Mouse (Mus musculus) embryo, embryonic 11 days (tissue): Measurements from ENCODE around the gene Gla.

ENCODE experiments used
- DNase-seq: peaks from one replicate; pipeline ENCODE4 v3.0.0-alpha.2; 2015

The Gla gene

DNA sequence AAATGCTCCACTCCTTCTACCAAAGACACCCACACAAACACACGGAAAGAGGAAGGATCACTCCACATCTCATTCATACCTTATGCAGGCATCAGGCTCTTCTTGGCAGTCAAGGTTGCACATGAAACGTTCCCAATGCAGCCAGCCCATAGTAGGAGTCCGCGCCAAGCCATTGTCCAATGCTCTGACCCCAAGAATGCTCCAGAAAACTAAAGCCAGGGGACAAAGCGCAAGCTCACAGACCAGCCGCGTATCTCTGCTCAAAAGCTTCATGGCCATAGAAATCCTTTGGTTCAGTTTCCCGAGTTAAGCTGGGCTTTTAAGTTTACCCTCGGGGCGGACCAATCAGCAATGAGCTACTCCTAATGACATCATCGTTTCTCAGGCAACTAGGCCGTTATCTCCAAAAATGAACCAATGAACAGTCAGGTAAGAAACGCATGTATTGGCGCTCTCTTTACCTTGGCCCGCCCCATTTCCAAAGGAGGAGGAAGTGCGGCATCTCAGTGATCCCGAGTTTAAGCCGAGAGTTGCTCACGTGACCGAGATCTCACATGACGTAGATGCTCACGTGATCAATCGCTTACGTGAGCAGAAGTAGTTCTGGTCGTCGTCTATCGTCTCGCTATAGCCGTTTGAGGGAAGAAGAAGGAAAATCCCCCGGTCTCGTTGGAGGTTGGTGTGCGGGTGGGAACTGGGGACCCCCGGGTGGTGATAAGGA lies at the start of gene Gla, which contains the start of gene Hnrnph2:
Gene Gla, minus strand, starts transcription at position 467 of the 721 bp plus-strand sequence.
Gene Hnrnph2, plus strand, starts transcription at position 521 of the 721 bp plus-strand sequence.
- peak; percentile 95 for DNase-seq

- DNase-seq = peak; percentile 87
Observed at GRCm38 (mm10) chrX:134648031-134648692, 47.2 kb upstream of the Gla start.

- peak; percentile 7 for DNase-seq
Observed at GRCm38 (mm10) chrX:134647421-134647820, 46.5 kb upstream of the Gla start.

DNA sequence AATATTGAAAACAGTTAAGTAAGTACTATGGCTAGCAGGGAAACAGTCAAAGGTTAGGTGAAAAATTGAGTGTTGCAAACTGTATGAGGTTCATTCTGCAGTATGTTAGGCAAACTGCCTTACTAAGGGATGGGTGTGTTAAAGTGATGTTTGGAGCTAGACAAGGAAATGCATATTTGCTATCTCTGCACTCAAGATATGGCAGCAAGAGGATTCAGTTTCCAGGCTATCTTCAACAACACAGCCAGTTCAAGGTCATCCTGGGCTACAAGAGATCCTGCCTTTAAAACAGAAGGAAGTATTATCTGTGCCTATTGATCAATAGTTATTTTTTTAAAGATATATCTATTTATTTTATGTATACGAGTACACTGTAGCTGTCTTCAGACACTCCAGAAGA lies 45.4 kb upstream of the Gla start:
- no peak for DNase-seq

DNA sequence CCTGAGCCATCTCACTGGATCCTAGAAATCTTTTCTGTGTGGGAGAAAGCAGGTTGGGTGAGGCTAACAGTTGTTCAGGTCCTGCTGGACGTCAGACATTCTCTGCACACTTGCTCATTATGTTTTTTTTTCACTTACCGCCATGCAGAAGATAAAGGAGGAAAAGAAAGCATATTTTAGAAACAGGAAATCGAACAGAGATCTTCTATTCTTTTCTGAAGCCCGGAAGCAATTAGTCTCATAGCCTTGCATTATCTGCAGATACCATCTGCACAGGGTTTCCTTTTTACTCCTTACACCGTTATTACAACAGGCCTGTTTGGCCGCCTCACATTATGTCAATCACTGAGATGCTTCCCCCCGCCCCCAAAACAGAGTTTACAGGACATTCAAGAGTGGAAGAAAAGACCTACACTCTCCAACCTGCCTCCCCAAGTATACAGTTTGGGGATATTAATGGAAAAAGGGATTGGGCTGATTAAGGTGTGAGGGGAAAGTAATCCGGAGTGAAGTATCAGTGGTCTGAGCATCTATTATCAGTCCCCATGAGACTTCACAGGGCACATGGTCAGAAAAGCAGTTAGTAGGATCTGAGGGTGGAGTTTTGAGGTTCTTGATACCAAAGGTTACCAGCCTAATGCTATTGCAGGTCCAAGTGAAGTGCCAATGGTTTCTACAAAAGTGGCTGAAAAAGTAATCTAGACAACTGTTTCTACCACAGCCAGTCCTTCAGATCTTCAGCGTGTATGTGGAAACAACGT lies 40.3 kb upstream of the Gla start:
- no peak for DNase-seq

DNA sequence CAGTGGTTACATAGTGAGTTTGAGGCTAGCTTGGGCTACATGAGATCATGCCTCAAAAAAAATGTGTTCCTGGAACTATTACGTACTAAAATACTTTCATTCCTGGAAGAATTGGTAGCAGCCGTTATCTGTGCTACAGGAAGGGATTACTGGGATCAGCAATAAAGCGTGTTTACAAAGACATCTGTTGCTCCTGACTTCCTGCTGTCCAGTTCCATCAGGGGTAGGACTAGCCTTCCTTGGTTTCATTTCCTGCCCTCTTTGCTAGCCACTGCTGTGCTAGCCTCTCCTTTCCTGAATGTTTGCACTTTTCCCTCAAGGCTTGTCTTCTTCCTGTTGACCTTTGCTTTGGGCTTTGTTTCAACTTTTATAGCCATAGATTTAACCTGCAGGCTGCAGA lies 34.9 kb upstream of the Gla start:
- no peak for DNase-seq

GRCm38 (mm10) chrX:134635111-134635510 lies 34.2 kb upstream of the Gla start:
- no peak for DNase-seq

DNA sequence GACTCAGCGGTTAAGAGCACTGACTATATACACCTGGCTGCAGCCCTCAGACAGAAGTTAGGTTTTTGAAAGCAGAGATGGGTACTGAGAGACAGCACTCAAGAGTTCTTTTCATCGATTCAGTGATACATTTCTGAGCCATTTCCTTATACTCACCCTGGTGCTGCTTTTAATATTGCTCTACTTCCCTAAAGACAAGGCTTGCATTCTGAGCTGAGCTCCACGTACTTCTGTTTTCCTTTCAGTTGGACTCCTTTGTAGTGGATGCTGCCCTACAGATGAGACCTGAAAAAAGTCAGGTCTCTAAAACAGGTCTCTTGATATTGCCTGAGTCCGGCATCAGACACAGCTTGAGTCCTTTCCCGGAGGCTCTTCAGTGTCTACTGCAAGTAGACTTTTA lies 31.8 kb upstream of the Gla start:
- DNase-seq = no peak

DNA sequence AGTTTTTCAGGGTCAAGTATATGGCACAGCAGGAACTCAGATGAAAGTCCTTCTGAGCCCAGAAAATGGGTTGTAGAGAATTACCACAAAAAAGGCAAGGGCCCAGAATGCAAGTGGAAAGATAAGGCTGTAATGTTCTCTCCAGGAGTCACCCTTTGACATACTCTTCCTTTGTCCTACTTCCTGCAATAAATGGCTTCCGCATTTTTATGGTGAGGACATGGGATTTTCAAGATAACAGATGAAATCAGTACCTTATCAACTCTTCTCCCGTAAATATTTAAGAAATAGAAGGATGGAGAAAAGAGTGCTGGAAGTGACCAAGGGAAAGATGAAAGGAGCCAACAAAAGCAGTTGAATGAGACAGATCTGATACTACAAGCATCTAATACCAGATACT lies 27.3 kb upstream of the Gla start:
- no peak for DNase-seq

DNA sequence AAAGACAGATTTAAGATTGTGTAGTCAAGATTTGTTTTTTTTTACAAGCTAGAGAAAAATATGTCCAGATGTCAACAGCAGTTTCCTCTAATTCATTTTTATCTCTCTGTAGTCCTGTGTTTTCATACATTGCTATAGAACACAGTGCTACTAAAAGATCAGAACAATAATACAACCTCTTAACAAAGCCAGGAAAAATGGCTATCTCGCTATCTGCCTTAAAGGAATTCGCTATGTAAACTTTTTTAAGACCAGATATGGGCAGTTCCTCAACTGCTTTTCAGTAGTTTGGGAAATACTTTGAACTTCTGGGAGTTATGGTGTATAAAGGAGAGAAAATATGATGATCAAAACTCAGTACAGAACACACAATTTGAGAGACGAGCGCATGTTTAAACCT lies 22.4 kb upstream of the Gla start:
- no peak for DNase-seq

DNA sequence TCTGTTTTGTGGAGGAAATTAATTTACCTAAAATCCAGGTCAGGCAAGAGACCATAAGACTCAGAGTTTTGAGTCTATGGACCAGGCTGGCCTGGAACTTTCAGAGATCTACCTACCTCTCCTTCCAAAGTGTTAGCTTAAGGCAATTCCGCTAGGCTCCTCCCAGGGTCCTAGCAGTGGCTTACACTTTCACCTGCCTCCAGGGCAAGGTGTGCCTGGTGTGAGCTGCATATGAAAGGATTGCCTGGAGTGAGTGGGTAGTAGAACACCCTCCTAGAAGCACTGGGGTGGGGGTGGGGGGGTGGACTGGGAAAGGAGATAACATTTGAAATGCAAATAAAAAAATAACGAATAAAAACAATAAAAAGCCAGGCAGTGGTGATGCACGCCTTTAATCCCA lies 20.8 kb upstream of the Gla start:
- DNase-seq = no peak

- peak; percentile 27 for DNase-seq
Observed at GRCm38 (mm10) chrX:134620254-134620865, 19.4 kb upstream of the Gla start.

- peak; percentile 21 for DNase-seq
Observed at GRCm38 (mm10) chrX:134619695-134620094, 18.8 kb upstream of the Gla start.

DNA sequence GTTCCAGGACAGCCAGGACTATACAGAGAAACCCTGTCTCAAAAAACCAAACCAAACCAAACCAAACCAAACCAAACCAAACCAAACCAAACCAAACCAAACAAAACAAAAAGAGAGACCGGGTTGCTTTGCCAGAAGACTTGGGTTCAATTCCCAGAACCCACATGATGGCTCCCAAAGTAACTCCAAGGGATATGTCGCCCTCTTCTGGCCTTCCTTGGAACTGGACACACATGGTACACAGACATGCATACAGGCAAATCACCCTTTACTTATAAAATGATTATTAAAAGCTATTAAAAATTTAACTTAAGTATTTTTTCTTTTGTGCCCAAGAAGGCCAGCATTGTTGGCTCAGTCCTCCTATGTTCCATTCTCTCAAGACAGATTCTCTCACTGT lies 13.4 kb upstream of the Gla start:
- no peak for DNase-seq

DNA sequence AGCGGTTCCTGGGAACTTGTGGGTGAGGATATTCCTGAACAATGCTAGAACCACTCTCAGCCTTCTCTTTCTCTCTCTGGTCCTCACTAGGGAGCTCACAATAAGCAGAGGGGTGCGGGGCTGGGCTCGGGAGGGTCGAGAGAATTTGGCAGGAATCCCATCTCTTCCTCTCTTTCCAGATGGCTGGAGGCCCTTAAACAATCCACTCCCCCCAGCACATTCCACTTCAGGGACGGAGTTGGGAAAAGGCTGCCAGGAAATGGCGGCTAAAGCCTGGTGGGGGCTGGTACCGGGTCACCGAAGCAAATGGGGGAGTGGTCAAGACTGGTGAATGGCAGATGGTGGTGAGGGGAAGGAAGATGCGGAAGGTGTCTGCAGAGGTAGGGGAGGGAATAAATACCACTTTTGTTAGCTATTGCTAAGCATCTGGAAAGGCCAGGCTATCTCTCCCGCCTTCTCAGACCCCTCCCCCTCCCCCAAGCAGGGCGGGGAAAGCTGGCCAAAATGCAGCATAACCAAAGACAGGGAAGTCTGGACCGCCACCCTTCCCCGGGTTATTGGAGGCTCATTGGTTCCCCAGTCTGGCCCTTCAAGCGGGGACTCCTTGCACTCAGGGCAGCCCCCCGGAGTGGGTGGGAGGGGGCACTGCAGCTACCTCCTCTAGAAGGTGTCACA lies 11.5 kb upstream of the Gla start:
- DNase-seq = peak; percentile 77

- DNase-seq = no peak
Observed at GRCm38 (mm10) chrX:134610984-134611383, 10.1 kb upstream of the Gla start.

DNA sequence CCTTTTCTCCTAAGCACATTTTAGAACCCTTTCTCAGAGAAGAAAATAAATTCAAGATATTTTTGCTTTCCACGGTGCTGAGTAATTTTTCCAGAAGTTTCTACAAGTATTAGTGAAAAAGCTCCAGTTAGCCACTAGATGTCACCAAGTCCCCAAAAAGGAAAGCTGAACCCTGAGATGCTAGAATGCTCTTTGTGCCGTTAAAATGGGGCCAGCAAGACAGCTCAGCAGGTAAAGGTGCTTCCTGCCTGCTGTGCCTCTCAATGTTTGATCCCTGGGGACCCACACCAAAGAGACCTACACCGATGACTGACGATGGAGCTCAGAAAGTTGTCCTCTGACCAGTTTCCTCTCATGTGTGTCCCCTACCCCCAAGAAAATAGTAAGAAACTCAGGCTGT lies 8.5 kb upstream of the Gla start:
- DNase-seq = peak; percentile 53

- peak; percentile 75 for DNase-seq
Observed at GRCm38 (mm10) chrX:134601380-134602120, 625 bp upstream of the Gla start.

DNA sequence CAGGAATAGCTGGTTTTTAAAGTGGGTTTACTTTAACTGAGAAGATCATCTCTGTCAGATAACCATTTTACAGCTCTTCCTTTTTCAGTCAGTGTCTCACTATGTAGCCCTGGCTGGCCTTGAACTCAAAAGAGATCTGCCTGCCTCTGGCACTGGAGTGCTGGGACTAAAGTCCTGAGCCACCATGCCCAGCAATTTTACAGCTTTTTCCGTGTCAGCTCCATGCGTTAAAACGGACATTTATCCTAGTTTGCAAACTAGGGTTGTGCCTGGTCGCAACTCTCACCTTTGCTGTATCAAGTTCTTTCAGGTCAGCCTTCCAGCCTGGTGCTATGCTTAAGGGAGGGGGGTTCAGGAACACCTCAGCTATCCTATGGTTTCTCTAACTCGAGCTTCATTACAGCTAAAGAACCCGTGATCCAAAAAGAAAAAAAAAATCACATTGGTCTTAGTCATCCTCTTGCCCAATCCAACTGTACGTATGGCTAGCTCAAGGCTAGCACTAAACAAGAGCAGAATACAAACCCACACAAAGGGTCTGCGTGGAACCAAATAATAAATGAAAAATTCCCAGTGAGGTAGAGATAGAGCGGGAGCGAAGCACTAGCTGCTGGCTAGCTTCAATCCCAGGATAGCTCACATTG lies 881 bp downstream of the Gla start:
- DNase-seq = no peak

DNA sequence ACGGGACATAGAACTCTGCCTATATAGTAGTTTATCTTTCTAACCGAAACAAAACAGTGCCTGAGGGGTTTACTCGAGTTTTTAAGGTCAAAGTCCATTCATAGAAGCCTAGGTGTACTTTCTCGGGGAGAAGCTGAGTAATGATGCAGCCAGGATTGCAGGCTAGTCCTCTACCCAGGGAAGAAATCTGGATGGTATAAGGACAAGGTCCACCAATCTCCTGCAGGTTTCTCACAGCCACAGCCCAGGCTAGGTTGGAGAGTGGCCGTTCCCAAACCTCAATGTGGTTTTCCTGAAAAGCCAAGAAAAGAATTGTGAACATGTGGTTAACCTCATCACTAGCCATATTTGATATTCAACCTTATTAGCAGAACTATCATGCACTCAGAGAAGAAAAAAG lies 11.1 kb downstream of the Gla start:
- no peak for DNase-seq

DNA sequence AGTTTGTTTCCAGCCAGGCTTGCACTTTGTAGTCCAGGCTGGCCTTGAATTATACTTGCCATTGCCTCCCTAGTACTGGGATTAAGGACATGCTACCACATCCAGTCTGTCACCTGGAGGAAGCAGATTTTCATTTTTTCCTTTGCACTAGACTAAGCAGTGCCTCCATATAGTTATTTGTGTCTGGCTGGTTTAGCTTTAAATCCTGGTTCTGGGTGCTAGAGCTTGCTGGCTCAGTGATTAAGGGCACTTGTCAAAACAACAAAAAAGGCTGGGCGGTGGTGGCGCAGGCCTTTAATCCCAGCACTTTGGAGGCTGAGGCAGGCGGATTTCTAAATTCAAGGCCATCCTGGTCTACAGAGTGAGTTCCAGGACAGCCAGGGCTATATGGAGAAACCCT lies 11.9 kb downstream of the Gla start:
- no peak for DNase-seq

GRCm38 (mm10) chrX:134588261-134588660 lies 12.7 kb downstream of the Gla start:
- no peak for DNase-seq
